Mouse (Mus musculus): ENCODE results near the gene Taf12.

Taf12 gene

GRCm38 (mm10) chr4:132274156-132274862 lies at the start of gene Taf12:
TSS of gene Taf12 (plus strand) at chr4:132274375.
- DNase-seq (ENCODE audit: low read depth, low spot score): peak; percentile 96

- DNase-seq (ENCODE audit: low read depth, low spot score): no peak
Measured at GRCm38 (mm10) chr4:132230422-132230821, 43.8 kb upstream of the Taf12 start.

DNA sequence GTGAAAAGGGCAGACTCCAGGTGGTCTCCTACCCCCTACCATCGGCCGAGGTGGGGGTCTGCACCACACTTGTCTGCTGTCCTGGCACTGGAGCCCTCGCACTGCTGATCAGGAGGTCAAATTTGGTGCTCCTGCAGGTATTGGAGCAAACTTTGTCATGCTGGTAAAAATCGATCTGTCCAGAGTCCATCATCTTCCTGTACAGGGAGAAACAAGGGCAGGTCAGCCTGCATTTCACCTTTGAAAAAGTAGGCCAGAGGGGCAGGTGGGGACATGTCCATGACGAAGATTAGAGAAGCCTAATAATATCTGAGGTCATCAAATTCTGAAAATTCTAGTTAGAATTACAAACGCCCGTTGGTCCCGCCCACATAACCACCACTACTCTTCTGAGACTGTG lies 39.5 kb upstream of the Taf12 start:
- DNase-seq (ENCODE audit: low read depth, low spot score): no peak

- DNase-seq (ENCODE audit: low read depth, low spot score): no peak
Measured at GRCm38 (mm10) chr4:132238356-132238755, 35.8 kb upstream of the Taf12 start.

DNA sequence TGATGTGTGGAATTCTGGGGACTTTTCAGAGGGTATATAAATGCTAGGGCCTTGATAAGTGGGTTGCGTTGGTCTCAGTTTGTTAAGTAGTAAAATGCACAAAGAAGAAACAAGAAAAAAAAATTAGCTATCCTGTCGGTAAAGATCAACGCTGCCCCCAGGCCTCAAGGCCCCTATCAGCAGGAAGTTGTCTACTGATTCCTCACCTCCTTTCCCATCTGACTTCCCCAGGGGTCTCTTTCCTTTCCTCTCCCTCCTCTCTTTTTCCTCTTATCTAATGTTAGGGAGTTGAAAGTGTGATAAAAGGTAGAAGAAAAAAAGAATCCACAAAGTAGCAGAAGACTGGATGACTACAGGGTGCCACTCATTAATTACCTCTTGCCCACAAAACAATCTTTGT lies 33.8 kb upstream of the Taf12 start:
- DNase-seq (ENCODE audit: low read depth, low spot score): no peak

GRCm38 (mm10) chr4:132241208-132241607 lies 33.0 kb upstream of the Taf12 start:
- DNase-seq (ENCODE audit: low read depth, low spot score): no peak

DNA sequence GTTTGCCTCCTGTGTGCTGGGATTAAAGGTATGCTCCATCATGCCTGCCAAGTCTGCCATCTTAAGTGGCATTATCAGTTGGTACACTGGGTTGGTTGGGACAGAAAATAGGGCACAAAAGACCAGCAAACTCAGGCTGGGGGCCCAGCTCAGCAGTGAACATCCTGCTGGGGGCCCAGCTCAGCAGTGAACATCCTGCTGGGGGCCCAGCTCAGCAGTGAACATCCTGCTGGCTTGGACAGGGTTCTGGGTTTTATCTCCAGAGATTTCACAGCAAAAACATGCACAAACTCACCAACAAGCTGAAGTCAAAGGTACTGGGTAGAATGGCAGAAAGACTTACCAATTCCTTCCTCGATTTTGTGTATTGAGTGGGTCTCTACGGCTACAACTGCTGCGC lies 28.5 kb upstream of the Taf12 start:
- no peak for DNase-seq (ENCODE audit: low read depth, low spot score)

DNA sequence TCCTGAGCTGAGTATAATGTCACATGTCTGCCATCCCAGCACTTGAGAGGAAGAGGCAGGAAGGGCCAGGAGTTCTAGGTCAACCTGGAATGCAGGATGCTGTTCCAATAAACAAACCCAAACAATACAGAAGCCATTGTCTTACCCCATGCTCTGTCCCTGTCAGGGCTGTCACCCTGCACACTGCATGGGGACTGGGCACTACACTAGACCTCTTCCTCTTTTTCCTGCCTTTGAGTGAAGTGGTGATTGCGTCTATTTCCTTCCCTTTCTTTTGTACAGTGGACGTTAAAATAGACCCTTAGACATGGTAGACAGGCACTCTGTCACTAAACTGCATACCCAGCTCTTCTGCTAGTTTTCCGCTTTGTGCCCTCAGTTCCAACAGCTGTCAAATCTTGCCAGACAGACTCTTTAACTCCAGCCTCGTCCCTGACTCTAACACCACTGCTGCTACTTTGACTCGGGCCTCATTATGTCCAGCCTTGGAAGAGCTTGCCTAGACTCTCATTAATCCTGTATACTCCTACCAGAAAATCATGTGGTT lies 26.7 kb upstream of the Taf12 start:
- DNase-seq (ENCODE audit: low read depth, low spot score): no peak

DNA sequence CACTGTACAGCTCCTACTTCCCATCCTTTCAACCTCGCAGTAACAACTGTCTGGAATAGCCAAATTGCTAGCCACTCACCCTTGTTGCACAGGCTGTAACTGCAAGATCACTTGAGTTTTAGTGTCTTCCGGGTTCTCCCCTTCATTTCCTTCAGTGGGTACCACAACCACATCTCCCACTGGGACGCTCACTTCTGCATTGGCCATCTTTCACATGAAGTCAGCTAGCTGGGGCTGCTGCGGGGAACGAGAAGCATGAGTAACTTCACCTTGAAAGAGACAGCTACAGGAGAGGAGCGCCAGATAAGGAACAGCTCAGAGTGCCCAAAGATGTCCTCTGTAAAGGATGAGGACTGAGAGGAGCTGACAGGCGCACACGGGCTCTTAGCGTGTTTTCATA lies 22.6 kb upstream of the Taf12 start:
- DNase-seq (ENCODE audit: low read depth, low spot score): no peak

DNA sequence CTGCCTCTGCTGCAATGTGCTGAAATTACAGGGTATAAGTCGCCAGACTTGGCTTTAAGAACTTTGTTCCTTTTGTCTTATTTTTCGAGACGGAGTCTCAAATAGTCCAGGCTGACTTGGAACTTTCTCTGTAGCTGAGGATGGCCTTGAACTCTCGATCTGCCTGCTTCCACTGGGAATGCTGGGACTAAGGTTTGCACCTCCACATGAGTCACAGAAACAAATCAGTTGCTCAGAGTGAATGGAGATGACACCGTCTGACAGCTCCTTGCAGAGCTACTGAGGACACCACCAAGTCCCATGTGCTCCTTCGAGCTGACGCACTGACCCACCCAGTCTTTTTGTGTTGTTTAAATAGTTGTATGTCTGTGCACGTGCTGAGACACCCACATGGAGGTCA lies 21.0 kb upstream of the Taf12 start:
- DNase-seq (ENCODE audit: low read depth, low spot score): no peak

GRCm38 (mm10) chr4:132253622-132254021 lies 20.6 kb upstream of the Taf12 start:
- no peak for DNase-seq (ENCODE audit: low read depth, low spot score)

DNA sequence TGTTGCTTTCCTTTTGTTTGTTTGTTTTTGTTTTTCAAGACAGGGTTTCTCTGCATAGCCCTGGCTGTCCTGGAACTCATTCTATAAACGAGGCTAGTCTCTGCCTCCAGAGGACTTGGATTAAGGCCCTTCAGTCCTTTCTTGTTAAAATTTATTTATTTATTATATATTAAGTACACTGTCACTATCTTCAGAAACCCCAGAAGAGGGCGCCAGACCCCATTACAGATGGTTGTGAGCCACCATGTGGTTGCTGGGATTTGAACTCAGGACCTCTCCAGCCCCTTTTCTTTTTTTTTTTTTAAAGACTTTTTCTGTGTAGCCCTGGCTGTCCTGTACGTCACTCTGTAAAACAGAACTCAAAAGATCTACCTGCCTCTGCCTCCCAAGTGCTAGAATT lies 19.2 kb upstream of the Taf12 start:
- no peak for DNase-seq (ENCODE audit: low read depth, low spot score)

DNA sequence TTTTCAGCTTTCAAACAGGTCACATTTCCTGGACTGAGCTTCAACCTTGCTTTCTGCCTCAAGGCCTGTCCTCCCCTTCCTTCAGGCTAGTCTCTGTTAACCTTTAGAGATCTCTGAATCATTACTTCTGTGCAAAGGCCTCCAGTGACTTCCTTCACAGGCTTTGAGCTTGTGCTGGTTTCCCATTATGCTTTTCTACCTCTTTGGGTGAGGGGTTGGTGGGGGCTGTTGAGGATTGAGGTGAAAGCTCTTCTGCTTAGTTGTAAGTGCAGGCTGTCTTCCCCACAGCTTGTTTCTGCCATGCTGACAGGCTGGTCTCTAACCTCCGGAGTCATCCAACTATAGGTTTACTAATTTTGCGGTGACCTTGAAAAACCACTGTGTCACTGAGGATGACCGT lies 17.8 kb upstream of the Taf12 start:
- DNase-seq (ENCODE audit: low read depth, low spot score): no peak

DNA sequence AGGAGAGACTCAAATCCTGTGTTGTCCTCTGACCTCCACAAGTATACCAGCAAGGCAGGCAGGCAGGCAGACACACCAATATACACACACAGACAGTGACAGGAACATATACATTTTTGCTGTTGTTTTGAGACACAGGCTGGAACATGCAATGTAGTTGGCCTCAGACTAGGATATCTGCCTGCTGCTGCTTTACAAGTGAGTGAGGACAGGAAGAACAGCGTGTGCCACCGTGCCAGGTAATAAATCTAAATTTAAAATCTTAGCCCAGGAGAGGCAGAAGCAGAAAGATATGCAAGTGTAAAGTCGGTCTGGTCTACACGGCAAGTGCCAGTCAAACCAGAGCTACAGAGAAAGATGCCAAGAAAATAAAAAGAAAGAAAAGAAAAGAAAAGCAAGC lies 14.9 kb upstream of the Taf12 start:
- no peak for DNase-seq (ENCODE audit: low read depth, low spot score)

DNA sequence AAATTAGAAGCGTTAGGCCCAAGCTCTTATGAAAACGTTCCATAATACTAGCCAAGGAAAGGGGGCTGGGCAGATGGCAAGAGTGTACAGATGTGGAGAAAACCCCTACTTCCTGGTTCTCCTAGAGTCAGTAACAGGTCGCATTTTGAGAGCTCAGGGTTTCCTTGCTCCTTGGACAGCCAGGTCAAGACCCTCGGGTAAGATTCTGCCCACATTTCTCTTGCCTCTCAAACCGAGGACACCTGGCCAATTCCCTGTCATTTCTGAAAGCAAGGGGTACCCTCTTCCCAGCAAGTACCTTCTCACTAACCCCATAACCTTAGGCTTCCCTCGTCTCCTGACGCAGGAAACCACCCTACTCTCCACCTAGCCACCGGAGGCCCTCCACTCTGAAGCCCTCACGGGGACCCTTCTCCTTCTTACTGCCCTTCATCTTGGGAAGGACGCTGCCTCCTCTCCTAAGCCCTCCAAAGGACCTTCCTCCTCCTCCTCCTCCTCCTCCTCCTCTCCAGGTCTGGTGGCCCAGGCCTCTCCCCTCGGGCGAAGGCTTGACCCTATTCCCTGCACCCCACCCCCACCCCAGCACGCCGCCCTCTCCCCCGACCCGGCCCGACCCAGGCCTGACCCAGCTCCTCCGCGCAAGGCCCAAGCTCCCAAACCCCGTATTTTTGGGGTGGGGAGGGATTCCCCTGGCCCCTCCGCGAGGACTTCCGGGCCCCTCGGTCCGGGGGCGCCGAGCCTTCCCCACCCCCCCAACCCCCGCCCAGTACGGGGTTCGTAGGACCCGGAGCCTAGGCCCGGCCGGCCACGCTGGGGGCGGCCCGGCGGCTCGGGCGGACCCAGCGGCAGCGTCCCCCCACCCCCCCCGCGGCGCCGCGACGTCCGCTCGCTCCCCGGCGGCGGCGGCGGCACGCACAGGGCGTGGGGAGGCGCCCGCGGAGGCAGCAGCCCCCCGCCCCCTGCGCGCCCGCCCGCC lies 13.5 kb upstream of the Taf12 start:
- DNase-seq (ENCODE audit: low read depth, low spot score): peak; percentile 39

DNA sequence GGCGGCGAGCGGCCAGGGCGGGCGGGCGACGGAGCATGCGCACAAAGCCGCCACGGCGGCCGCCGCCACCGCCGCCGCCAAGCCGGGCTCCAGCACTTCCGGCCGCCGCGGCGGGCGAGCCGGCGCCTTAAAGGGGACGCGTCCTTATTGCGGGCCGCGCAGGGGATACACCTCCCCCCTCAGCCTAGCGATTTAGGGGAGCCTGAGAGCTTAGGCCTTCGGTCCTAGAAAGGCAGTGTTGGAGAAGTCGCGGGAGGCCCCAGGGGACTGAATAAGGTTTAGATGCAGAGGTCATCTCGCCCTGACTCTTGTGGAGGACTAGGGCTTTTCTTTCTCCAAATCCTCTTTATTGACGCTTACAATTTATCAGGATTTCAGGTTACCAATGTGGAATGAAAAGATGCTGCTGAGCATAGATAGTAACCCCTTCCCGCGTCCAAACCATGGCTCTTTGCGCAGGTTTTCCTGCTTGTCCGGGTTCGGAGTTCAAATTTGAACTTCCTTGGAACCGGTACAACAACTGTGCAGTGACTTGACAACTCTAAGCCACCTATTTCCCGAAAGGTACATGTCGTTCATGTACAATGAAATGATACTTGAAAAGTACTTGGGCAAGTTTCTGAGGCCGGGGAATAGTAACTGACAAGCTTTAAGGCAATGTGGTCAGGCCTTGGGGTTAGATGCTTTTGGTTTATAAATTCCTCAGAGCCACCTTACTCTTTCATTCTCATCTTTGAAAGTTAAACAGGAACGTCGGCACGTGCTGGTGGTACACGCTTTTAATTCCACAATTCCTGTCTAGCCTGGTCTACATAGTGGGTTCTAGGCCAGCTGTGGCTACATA lies 12.4 kb upstream of the Taf12 start, which contains the start of gene Gmeb1:
Gene Gmeb1 (minus strand): TSS at position 89 of the 844 bp plus-strand sequence.
- peak; percentile 78 for DNase-seq (ENCODE audit: low read depth, low spot score)

DNA sequence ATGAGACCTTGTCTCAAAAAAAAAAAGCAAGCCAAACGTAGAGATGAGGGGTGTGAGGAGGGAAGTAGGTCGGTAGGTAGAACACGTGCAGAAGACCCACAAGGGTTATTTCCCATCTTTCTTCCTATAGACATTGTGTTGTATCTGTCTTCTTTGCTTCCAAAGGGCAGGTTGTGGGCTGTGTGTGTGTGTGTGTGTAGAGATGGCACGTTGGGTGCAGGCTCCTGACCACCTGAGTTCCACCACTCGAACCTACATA lies 11.9 kb upstream of the Taf12 start:
- DNase-seq (ENCODE audit: low read depth, low spot score): no peak

DNA sequence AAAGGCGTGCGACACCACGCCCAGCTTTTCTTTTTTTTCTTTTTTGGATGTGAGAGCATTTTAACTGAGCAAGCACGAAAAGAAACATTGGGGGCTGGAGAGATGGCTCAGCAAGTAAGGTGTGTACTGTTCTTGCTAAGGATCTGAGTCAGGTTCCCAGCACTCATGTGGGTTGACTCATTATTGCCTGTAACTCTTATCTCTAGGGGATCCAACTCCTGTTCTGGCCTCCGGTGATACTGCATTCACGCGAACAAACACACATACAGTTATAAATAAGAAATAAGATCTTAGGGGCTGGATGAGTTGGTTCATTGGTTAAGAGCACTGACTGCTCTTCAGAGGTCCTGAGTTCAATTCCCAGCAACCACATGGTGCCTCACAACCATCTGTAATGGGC lies 10.9 kb upstream of the Taf12 start:
- DNase-seq (ENCODE audit: low read depth, low spot score): no peak

GRCm38 (mm10) chr4:132266835-132267349 lies 7.3 kb upstream of the Taf12 start:
- no peak for DNase-seq (ENCODE audit: low read depth, low spot score)

GRCm38 (mm10) chr4:132268871-132269739 lies 5.1 kb upstream of the Taf12 start:
- DNase-seq (ENCODE audit: low read depth, low spot score): peak; percentile 20
